Mouse (Mus musculus): ENCODE measurements at regions not wholly inside any gene's neighbourhood (a gene's known extent, or its start where the extent isn't known, plus 50 kb on each side); places are given as distances from the start of the nearest gene placed in this dataset.

DNA sequence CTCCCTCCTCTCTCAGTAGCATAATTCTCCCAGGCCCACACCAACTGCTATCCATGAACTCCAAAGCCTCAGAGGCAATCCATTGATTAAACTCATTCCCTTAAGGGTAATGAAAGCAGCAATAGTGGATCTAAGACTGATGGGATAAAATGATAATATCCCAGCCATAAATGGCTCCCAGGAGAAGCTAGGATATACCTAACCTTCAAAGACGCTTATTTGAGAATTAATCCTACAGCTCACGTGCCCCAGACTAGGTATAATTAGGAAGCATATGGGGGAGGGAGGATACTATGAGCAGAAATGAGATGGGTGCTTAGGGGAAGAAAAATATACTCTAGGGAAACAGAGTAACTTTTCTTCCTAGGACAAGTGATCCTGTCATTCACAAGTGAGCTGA, 52.8 kb upstream of the Rnf32 start:
- no peak for DNase-seq (ENCODE audit: low spot score)

DNA sequence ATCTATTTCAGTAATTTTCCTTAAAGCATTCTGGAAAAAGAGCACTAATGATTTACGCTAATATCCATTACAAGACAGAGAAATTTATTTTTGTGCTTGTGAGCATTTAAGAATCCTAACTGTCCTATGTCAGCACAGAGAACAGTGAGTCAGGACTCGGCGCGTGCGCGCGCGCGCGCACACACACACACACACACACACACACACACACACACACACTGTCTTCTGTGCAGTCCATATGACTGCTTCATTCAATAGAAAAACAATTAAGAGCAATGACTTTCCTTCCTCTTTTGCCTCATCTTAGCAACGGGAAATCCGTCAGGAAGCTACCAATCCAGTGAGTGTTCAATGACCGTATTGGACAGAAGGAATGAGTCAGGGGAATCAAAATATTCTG, 53.3 kb upstream of the Rnf32 start:
- no peak for DNase-seq (ENCODE audit: low spot score)

DNA sequence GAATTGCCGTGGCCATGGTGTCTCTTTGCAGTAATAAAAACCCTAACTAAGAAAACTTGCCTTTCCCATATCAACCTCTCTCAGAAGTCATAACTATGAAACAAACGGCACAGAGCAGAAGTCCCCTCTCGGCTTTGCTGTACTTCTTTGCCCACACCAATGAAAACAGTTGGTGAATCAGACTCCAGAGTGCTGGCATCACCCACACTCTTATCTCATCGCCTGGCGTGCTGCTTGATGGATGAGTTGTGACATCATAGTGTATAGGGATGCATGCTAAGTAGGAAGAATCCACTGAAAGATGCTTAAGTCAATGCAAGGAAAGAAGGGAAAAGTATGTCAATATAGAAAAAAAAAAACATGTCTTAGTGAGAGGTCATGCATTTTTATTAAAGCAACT, 58.3 kb upstream of the Rnf32 start:
- DNase-seq (ENCODE audit: low spot score), result no peak

- no peak for DNase-seq (ENCODE audit: low spot score)
Observed at GRCm38 (mm10) chr5:29132261-29132660, 63.5 kb upstream of the Rnf32 start.

DNA sequence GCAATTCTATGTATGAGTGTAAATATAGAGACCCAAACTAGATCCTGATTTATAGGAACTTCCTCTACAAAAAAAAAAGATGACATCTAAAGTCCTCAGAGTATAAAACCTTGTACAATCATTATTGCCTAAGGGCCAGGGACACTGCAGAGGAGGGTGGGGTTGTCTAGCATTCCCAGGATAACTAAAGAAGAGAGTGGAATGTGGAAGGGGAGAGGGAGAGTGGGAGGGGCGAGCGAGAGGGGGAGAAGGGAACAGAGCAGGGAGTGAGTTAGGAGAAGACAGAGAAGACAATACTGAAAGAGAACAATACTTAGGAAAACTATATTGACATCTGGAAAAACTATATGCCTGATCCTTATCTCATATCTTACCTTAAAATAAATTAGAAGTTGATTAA, 64.0 kb upstream of the Rnf32 start:
- DNase-seq (ENCODE audit: low spot score), result no peak

DNA sequence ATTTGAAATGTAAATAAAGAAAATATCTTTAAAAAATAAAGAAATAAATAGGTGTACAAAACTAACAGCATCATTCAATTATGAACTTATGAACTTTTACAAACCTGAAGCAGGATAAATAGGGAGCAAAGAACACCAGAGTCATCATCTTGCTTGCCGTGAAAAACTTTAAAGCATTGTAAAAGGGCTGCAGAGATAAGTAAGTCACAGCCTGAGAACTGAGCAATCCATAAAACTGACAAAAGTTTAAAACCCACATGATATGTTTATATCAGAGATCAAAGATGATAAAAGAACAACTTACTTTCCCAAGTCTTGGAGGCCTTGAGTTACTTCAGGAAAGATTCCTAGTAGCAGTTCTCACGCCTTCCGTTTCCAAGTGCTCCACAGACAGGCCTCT, 66.1 kb upstream of the Rnf32 start:
- no peak for DNase-seq (ENCODE audit: low spot score)

GRCm38 (mm10) chr5:29116942-29117341, 78.8 kb upstream of the Rnf32 start:
- no peak for DNase-seq (ENCODE audit: low spot score)

GRCm38 (mm10) chr5:29112531-29112930, 83.3 kb upstream of the Rnf32 start:
- DNase-seq (ENCODE audit: low spot score), result no peak

- DNase-seq (ENCODE audit: low spot score), result no peak
Observed at GRCm38 (mm10) chr5:29107276-29107675, 88.5 kb upstream of the Rnf32 start.

- no peak for DNase-seq (ENCODE audit: low spot score)
Observed at GRCm38 (mm10) chr5:29083288-29083687, 112.5 kb upstream of the Rnf32 start.

DNA sequence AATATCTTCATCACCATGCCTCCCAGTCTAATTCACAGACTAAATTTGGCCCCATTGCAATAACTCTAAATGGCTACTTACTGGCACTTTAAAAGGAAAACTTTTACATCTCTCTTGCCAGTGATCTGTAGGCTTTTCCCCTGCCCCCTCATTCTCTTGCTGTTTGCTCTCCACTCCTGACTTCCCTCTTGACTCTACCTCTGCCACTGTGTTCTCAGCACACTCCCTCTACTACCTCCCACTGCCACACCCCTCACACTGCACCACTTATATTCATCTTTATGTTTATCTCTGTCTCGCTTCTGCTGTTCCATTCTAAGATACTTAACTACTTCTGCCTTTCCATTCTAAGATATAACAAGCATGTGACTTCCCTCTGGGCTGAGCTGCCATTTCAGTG, 141.4 kb upstream of the Rnf32 start:
- no peak for DNase-seq (ENCODE audit: low spot score)

DNA sequence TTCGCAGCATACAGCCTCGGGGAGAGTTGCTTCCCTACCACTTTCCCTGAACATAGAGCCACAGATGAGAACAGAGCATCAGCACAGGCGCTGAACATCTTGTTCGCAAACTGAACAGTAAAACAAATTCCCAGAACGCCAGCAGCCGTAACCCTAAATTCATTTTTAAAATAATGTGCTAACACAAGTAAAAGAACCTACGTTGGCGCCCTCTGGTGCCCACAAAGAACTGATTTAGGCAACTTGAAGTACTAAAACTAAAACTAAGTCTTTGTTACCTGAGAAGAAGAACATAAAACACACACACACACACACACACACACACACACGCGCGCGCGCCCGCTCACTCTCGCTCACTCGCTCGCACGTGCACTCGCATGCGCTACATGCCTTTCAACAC, 159.2 kb upstream of the Rnf32 start:
- DNase-seq (ENCODE audit: low spot score), result peak; percentile 2

- no peak for DNase-seq (ENCODE audit: low spot score)
Observed at GRCm38 (mm10) chr5:29033462-29033997, 162.3 kb upstream of the Rnf32 start.

GRCm38 (mm10) chr5:29030525-29030924, 165.3 kb upstream of the Rnf32 start:
- no peak for DNase-seq (ENCODE audit: low spot score)

DNA sequence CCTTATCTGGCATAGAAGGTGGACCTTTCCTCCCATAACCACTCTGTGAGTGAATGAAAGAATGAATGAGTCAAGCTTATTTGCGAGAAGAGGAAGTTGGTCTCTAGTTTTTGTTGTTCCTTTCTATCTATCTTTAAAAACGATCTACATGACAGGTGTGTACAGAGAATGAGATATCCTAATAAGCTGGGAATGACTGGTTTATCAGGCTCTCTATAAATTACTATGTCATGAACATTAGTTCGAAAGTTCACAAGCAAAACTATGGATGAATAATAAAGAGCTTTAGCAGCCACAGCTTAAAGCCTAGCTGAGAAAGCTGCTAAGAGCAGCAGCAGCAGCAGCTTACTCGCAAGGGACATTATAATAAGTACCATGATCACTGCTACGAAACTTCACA, 165.8 kb upstream of the Rnf32 start:
- DNase-seq (ENCODE audit: low spot score), result no peak

DNA sequence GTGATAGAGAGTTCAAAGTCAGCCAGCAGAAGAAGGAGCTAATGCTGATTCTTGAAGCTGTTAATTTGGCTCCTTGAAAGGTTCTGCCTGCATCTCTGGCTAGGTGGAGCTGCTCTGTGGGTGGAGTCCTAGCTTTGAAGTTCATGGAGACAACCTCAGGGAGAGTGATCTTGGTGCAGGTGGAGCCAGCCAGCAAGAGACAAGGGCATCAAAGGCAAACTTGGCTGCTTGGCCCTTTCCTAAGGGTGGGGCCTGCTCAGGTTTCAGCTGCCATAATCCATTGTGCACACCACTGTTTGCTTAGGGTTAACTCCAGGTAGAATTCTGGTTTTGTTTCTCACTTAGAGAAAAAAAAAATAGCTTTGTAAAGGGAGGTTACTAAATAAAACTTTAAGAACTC, 170.7 kb upstream of the Rnf32 start:
- DNase-seq (ENCODE audit: low spot score), result no peak

DNA sequence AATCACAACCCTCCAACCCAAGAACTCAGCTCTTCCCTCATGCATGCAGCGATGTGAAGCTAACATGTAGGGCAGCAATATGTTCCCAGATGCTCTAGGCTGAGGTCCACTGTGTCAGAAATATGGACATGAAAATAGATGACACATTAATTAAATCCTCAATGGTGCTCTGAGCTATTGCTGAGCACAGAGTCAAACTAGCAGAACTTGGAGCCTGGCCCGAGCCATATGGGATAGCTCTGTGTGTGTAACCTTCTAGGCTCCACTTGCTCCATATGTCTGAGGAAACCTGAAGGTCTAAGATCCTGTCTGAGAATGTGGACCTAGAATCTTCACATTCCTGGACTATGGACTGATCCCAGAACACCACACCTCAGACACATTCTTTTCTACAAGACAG, 203.0 kb upstream of the Rnf32 start:
- DNase-seq (ENCODE audit: low spot score), result no peak

DNA sequence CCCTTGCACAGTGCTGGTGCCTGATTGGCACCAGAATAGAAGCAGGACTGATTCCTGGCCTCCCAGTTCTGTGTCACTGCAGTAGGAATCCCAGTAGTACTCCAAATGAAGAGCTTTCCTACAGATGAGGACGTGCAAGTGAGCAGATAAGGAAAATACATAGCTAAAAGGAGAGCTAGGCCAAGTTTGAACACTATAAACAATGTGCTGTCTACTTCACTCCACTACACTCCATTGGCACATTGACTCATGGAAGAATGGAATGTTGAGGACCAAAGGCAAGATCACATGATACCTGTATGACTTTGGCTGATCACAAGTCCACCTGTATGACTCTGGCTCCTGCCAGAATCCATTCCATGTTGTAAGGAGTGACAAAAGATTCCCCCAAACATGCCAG, 215.9 kb upstream of the Rnf32 start:
- DNase-seq (ENCODE audit: low spot score), result no peak

DNA sequence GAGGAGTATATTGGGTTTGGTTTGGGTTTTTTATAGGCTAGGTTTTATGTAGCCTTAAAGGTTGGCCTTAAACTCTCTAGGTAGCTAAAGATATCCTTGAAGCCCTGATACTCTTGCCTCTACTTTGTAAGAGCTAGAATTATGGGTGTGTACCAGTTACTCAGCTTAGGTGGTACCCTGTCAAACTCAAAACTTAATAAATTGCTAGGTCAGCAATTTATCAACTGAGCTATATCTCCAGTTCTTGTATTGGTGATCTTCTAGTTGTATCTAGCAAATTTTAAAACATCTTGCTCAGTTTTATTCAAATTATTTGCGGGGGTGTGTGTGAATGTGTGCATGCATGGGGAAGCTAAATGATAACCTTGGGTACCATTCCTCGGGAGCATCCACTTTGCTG, 225.4 kb upstream of the Rnf32 start:
- no peak for DNase-seq (ENCODE audit: low spot score)

GRCm38 (mm10) chr5:28955036-28955435, 240.8 kb upstream of the Rnf32 start:
- DNase-seq (ENCODE audit: low spot score), result no peak

- no peak for DNase-seq (ENCODE audit: low spot score)
Observed at GRCm38 (mm10) chr5:28947465-28947864, 248.3 kb upstream of the Rnf32 start.

DNA sequence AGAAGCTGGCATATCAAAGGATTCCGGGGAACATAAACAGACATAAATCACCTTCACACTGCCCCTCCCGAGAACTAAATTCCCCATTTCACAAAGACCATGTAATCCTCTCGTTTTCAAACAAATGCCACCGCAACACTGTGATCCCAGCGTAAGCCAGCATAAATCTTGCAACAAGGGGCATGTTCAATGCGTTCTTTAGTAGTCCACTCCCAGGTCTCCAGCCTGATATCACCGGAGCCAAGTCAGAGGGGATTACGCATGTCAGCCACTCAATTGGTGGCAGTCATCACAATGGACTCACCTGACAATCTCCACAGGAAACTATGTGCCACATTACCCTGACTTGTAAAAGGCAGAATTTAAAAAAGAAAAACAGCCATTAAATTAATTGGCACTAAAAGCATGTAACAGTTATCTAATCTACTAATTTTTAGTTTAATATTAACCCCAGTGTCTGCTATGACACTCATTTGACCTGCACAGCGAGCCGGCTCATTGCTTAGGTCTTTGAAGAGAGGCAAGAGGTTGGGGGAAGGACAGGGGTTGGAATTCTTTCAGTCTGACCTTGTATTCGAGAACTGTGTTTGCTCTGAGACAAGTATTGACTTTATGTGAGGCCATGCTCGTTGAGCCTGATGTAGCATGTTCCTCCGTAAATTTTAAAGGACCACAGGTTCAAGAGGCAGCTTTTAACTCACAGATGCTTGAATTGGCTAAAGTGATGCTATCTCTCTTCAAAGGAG, 252.0 kb upstream of the Rnf32 start:
- DNase-seq (ENCODE audit: low spot score), result no peak

DNA sequence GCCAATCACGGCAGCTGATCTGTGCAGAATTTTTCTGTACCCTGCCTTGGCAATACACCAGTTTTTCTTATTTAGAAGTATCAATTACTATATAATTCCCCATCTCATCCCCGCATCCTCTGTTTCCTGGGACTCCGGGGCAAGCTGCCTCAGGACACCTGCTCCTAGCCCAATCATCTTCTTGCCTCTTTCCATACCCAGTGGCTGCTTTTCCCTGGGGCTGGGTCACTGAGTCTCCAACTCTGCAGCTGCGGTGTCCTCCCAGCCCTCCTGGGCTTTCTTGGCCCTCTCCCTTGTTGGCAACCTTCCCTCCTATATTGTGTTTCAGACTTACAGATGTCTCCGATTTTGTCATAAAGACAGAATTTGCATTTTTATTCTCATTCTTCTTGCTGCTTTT, 254.8 kb upstream of the Rnf32 start:
- no peak for DNase-seq (ENCODE audit: low spot score)
